Mouse (Mus musculus): ENCODE results near the gene Bbc3.

DNA sequence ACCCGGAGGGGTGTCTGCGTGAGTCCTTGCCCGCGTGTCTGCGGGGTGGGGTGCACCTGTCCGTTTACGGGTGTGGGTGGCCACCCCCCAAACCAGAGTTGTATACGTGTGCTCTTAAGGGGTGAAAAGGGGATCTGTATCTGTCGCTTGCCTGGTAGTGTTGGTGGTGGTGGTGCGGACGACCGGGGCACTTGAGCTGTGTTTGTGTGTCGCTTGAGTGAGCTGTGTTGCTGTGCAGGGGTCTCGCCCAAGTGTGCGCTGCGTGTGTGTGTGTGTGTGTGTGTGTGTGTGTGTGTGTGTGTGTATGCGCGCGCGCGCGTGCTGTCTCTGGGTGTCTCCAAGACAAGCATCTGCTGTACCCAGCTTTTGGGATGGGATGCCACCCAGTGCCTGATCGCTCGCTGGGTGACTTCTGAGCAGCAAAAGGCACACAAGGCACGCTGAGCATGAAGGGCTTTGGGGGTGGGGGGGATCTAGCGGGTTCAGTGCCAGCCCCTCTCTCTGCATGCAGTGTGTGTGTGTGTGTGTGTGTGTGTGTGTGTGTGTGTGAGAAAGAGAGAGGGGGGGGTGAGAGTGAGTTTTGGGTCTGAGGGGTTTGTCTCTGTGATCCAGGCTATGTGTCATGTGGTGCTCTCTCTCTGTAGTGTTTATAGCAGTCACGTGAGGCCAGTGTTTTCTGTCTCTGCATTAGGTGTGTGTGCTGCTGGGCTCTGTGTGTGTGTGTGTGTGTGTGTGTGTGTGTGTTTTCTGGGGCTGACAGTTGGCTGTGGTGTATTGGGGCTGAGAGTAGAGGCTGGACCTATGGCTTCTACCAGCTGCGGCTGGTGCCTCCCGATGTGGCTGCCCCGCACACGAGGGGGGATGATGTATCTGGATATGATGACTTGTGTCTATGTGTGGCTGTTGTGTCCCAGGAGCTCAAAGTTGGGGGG is 2.6 kb downstream of the Bbc3 start:
- TF ChIP-seq ZNF384 (IDR thresholded peaks at IDR 0.05; ENCODE audit: low read depth, low read length) (no peak), CHD2 (IDR thresholded peaks at IDR 0.05; ENCODE audit: low read depth, low read length) (no peak), HCFC1 (IDR thresholded peaks at IDR 0.05; ENCODE audit: borderline replicate concordance, insufficient read depth, low read length) (no peak)

Measured in ES-E14 (cell line).